Mouse (Mus musculus) retina, postnatal 1 day (tissue): ENCODE measurements at regions not wholly inside any gene's neighbourhood (a gene's known extent, or its start where the extent isn't known, plus 50 kb on each side); places are given as distances from the start of the nearest gene placed in this dataset.
"Not testable (repeated sequence)": the region's sequence is repeated elsewhere in the genome, so short reads cannot be mapped to it uniquely, and the experiment has no call there.

Experiments
- DNase-seq: peaks from one replicate; pipeline ENCODE4 v3.0.0-alpha.2; 2012

- DNase-seq = peak; percentile 69
Measured at GRCm38 (mm10) chrY:4150031-4150430, 378.6 kb downstream of the Gm3376 start.

GRCm38 (mm10) chrY:4150681-4151080, 379.2 kb downstream of the Gm3376 start:
- DNase-seq = not testable (repeated sequence)

DNA sequence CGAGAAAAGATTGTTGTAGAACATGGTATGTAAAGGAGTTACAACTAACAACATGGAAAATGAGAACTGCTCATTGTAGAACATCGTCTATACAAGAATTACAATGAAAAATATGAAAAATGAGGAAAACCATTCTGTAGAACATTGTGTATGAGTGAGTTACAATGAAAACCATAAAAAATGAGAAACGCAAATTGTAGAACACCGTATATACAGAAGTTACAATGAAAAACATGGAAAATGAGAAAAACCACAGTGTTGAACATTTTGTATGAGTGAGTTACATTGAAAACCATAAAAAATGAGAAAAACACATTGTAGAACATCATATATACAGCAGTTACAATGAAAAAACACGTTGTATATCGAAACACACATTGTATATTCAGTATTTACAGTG, 381.5 kb downstream of the Gm3376 start:
- not testable (repeated sequence) for DNase-seq

- DNase-seq = no peak
Measured at GRCm38 (mm10) chrY:4160371-4160770, 388.9 kb downstream of the Gm3376 start.
